8 mouse cellular contexts compared by ENCODE assay signal in genomic region chr15:79348651-79349050, GRCm38 (mm10). TPM values are rescaled to one million over a fixed set of nuclear protein-coding genes. Genes with fewer than 3 reads are reported as not detected.
DNase-seq lines count a peak whose midpoint lies in the region; ATAC-seq and TF ChIP-seq lines count a peak whose summit lies in the region.

No protein-coding gene starts in this region.

- H3K4me3 ChIP-seq in heart, embryonic 13.5 days = peak overlapping the region; percentile 84
- peak overlapping the region; percentile 75 for H3K4me3 ChIP-seq in hindbrain, embryonic 13.5 days
- peak overlapping the region; percentile 75 for H3K4me3 ChIP-seq in midbrain, embryonic 12.5 days

- ATAC-seq in heart, embryonic 13.5 days (ENCODE audit: extremely low read depth, insufficient number of reproducible peaks, low FRiP score, low TSS enrichment) = no peak
- peak; percentile 3 for ATAC-seq in Patski
- ATAC-seq in hindbrain, embryonic 13.5 days (ENCODE audit: low FRiP score) = no peak; the same call in 1 of the 2 replicates
- no peak for ATAC-seq in midbrain, embryonic 12.5 days (ENCODE audit: low FRiP score, low read depth)

- intact Hi-C loops in heart, postnatal 14 days (cut with DNase I) = loop anchor here (2.0 kb wide), 1 partner anchor 26 kb away; no protein-coding TSS in a partner anchor

- CTCF ChIA-PET in Patski (lab: Charles Lee) = no interaction called here

- H3K27me3 ChIP-seq in heart, embryonic 13.5 days (replicated peaks) = no peaks in the 10 kb centered on the region
- no peaks in the 10 kb centered on the region for H3K27me3 ChIP-seq in Patski
- peaks cover 40% of the 10 kb centered on the region for H3K27me3 ChIP-seq in hindbrain, embryonic 13.5 days
- peaks cover 47% of the 10 kb centered on the region for H3K27me3 ChIP-seq in midbrain, embryonic 12.5 days

- no peak for TF ChIP-seq CTCF in Patski (IDR thresholded peaks at IDR 0.05)

- 64% methylated on average over 8 of the region's 8 CpGs for WGBS in heart, embryonic 13.5 days
- WGBS in hindbrain, embryonic 13.5 days = 77% methylated on average over 8 of the region's 8 CpGs
- 72% methylated on average over 8 of the region's 8 CpGs for WGBS in midbrain, embryonic 12.5 days

- no peak for DNase-seq in heart, postnatal 14 days
- no peak for DNase-seq in Patski (ENCODE audit: low read depth, low spot score)
- no peak for DNase-seq in gastrocnemius, adult 8-10 months (ENCODE audit: low spot score in 2 of 2)
- DNase-seq in right cerebral cortex, postnatal 10 days (ENCODE audit: low spot score in 2 of 2) = no peak
- DNase-seq in embryo, embryonic 10 days (ENCODE audit: low spot score) = no peak

- H3K9me3 ChIP-seq in heart, embryonic 13.5 days = no peaks in the 10 kb centered on the region
- H3K9me3 ChIP-seq in hindbrain, embryonic 13.5 days = no peaks in the 10 kb centered on the region
- no peaks in the 10 kb centered on the region for H3K9me3 ChIP-seq in midbrain, embryonic 12.5 days

- peak overlapping the region; percentile 98 for H3K27ac ChIP-seq in heart, embryonic 13.5 days (replicated peaks)
- H3K27ac ChIP-seq in hindbrain, embryonic 13.5 days = no peak overlapping the region
- no peak overlapping the region for H3K27ac ChIP-seq in midbrain, embryonic 12.5 days (replicated peaks)

- peak overlapping the region; percentile 92 for H3K9ac ChIP-seq in heart, embryonic 13.5 days
- H3K9ac ChIP-seq in hindbrain, embryonic 13.5 days = peak overlapping the region; percentile 82
- H3K9ac ChIP-seq in midbrain, embryonic 12.5 days (replicated peaks) = no peak overlapping the region

- peak overlapping the region; percentile 89 for H3K4me2 ChIP-seq in heart, embryonic 13.5 days
- H3K4me2 ChIP-seq in hindbrain, embryonic 13.5 days = peak overlapping the region; percentile 94
- H3K4me2 ChIP-seq in midbrain, embryonic 12.5 days (replicated peaks) = peak overlapping the region; percentile 99

- peaks cover 34% of the 10 kb centered on the region for H3K4me1 ChIP-seq in heart, embryonic 13.5 days
- peaks cover 19% of the 10 kb centered on the region for H3K4me1 ChIP-seq in hindbrain, embryonic 13.5 days (replicated peaks)
- peaks cover 13% of the 10 kb centered on the region for H3K4me1 ChIP-seq in midbrain, embryonic 12.5 days

- in situ Hi-C loops in Patski (cut with MboI; ENCODE audit: low pct_unique_long_range_greater_than_20kb) = no loop called here

- POLR2A ChIA-PET in Patski (lab: Charles Lee) = interaction anchor here (1.0 kb wide), 1 partner anchor 9 kb away, joined by 3 read pairs; no protein-coding TSS in a partner anchor

- H3K36me3 ChIP-seq in heart, embryonic 13.5 days = no peaks in the 10 kb centered on the region
- no peaks in the 10 kb centered on the region for H3K36me3 ChIP-seq in hindbrain, embryonic 13.5 days
- H3K36me3 ChIP-seq in midbrain, embryonic 12.5 days = no peaks in the 10 kb centered on the region

RNA-seq across cellular contexts. Expression of gene Maff, which starts 2.2 kb away (rescaled TPM):
- 1.7 and 2.0 TPM in 2 replicates for polyA plus RNA-seq in heart, embryonic 13.5 days (2015; fragmentation: Nextera tagmentation; extraction: Ambion mirVana)
- 1 to 10 TPM; 6.2 to 6.9 TPM for total RNA-seq in heart, postnatal 14 days (2021)
- 47.8 TPM for polyA plus RNA-seq in Patski (2021)
- 0.83 and 0.84 TPM in 2 replicates for polyA plus RNA-seq in hindbrain, embryonic 13.5 days (2015; fragmentation: Nextera tagmentation; extraction: Ambion mirVana)
- 0.97 and 1.2 TPM in 2 replicates for polyA plus RNA-seq in midbrain, embryonic 12.5 days (2016; fragmentation: Nextera tagmentation; extraction: Ambion mirVana)
- total RNA-seq in gastrocnemius, adult 8-10 months (2022) = 1 to 10 TPM; 2.4 to 6.3 (median 4.3) TPM

RNA-seq across cellular contexts. Expression of gene Pla2g6, which starts 20.5 kb away (rescaled TPM):
- polyA plus RNA-seq in heart, embryonic 13.5 days (2015; fragmentation: Nextera tagmentation; extraction: Ambion mirVana) = 12.2 and 12.7 TPM in 2 replicates
- 10 to 100 TPM; 10.4 to 10.6 TPM for total RNA-seq in heart, postnatal 14 days (2021)
- 32.8 TPM for polyA plus RNA-seq in Patski (2021)
- polyA plus RNA-seq in hindbrain, embryonic 13.5 days (2015; fragmentation: Nextera tagmentation; extraction: Ambion mirVana) = 34.5 and 35.5 TPM in 2 replicates
- 35.4 and 37.1 TPM in 2 replicates for polyA plus RNA-seq in midbrain, embryonic 12.5 days (2016; fragmentation: Nextera tagmentation; extraction: Ambion mirVana)
- 10 to 100 TPM; 17.3 to 22.2 (median 18.0) TPM for total RNA-seq in gastrocnemius, adult 8-10 months (2022)

RNA-seq across cellular contexts. Expression of gene Tmem184b, which starts 54.7 kb away (rescaled TPM):
- polyA plus RNA-seq in heart, embryonic 13.5 days (2015; fragmentation: Nextera tagmentation; extraction: Ambion mirVana) = 65.8 and 72.7 TPM in 2 replicates
- total RNA-seq in heart, postnatal 14 days (2021) = 10 to 100 TPM; 52.8 to 55.6 TPM
- 129 TPM for polyA plus RNA-seq in Patski (2021)
- polyA plus RNA-seq in hindbrain, embryonic 13.5 days (2015; fragmentation: Nextera tagmentation; extraction: Ambion mirVana) = 37.7 and 39.2 TPM in 2 replicates
- polyA plus RNA-seq in midbrain, embryonic 12.5 days (2016; fragmentation: Nextera tagmentation; extraction: Ambion mirVana) = 47.1 and 47.9 TPM in 2 replicates
- total RNA-seq in gastrocnemius, adult 8-10 months (2022) = 10 to 100 TPM; 18.6 to 28.1 (median 21.8) TPM

Comparison
In these comparisons a context has a peak if more than half of its experiments do, and no peak if none do; other contexts are left out.
1. RNA of gene Maff, which starts 2.2 kb away (polyA plus RNA-seq): 47.8 TPM in Patski (single experiment); 1.7 to 2.0 TPM in heart, embryonic 13.5 days, 0.97 to 1.2 TPM in midbrain, embryonic 12.5 days and 0.83 to 0.84 TPM in hindbrain, embryonic 13.5 days; every median in the first group is over 10 times any median in the second.
2. Peak in every context shown above with its lines, with median percentiles within 50 percentile points of each other: H3K4me2 ChIP-seq and H3K4me3 ChIP-seq.